Mouse (Mus musculus): ENCODE measurements around the gene Olfr1089.

The Olfr1089 gene

DNA sequence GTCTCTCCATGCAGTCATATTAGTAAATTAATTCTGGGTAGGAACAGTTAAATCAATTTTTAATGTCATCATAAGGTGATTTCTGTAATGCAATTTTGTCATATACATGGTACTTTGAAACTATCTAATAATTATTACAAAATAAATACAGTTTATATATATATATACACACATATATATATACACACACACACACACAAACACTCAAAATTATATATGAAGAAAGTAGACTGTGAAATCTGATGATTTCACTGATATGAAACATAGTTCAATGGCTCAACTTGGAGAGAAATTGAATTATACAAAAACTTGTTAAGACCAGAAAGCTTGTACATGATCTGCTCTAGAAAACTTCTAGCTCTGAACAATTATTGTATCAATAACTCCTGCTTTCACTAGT, at the start of gene Olfr1089:
Olfr1089 (minus strand) TSS at position 101 of the 400 bp plus-strand sequence.
- DNase-seq (ENCODE audit: low spot score) = no peak

- DNase-seq (ENCODE audit: low spot score) = no peak
Observed at GRCm38 (mm10) chr2:86782179-86782578, 48.7 kb upstream of the Olfr1089 start, which contains the start of gene Olfr1093. Olfr1093 (plus strand) TSS chr2:86782479.

DNA sequence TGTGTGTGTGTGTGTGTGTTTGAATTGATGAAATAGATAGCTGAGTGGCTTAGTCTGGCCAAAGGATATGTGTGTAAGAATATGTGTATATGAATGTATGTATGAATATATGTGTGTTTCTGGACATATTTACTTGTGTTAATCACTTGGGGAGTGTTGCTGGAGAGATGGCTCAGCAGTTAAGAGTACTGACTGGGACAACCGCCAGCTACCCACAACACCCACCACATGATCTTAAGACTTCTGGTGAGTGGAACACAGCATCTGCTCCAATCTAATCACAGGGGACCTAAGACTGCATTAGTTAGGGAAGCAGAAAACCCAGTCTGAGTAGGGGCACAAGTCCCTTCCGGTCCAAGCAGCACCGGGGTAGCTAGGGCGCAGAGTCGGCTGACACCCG, 27.5 kb upstream of the Olfr1089 start:
- DNase-seq (ENCODE audit: low spot score) = no peak

GRCm38 (mm10) chr2:86758893-86759292, 25.4 kb upstream of the Olfr1089 start, which contains the start of gene Olfr1090:
Olfr1090 (minus strand) TSS chr2:86758993.
- no peak for DNase-seq (ENCODE audit: low spot score)

GRCm38 (mm10) chr2:86698295-86698694, 35.2 kb downstream of the Olfr1089 start, which contains the start of gene Olfr1087:
Olfr1087 (minus strand) TSS chr2:86698395.
- DNase-seq (ENCODE audit: low spot score) = no peak

Data from c-Kit-positive CD71-positive TER-119-positive erythroid progenitor cells, embryonic 14.5 days (primary cell).